Mouse (Mus musculus): ENCODE results near the gene Mecom.

The Mecom gene

GRCm38 (mm10) chr3:30101146-30101545, 446.7 kb downstream of the Mecom start:
- no peak for DNase-seq (ENCODE audit: low spot score in 2 of 2)

GRCm38 (mm10) chr3:30097713-30098112, 450.1 kb downstream of the Mecom start:
- DNase-seq (ENCODE audit: low spot score in 2 of 2), result no peak

GRCm38 (mm10) chr3:30097129-30097528, 450.7 kb downstream of the Mecom start:
- no peak for DNase-seq (ENCODE audit: low spot score in 2 of 2)

GRCm38 (mm10) chr3:30093005-30093404, 454.8 kb downstream of the Mecom start:
- DNase-seq (ENCODE audit: low spot score in 2 of 2), result no peak

- DNase-seq (ENCODE audit: low spot score in 2 of 2), result no peak
These were observed 455.3 kb downstream of the Mecom start for GRCm38 (mm10) chr3:30092481-30092880.

GRCm38 (mm10) chr3:30091860-30092259, 455.9 kb downstream of the Mecom start:
- DNase-seq (ENCODE audit: low spot score in 2 of 2), result no peak

GRCm38 (mm10) chr3:30091401-30091800, 456.4 kb downstream of the Mecom start:
- no peak for DNase-seq (ENCODE audit: low spot score in 2 of 2)

- no peak for DNase-seq (ENCODE audit: low spot score in 2 of 2)
These were observed 461.7 kb downstream of the Mecom start for GRCm38 (mm10) chr3:30086139-30086538.

- DNase-seq (ENCODE audit: low spot score in 2 of 2), result no peak
These were observed 464.0 kb downstream of the Mecom start for GRCm38 (mm10) chr3:30083842-30084241.

GRCm38 (mm10) chr3:30083268-30083667, 464.5 kb downstream of the Mecom start:
- DNase-seq (ENCODE audit: low spot score in 2 of 2), result no peak

- no peak for DNase-seq (ENCODE audit: low spot score in 2 of 2)
These were observed 467.0 kb downstream of the Mecom start for GRCm38 (mm10) chr3:30080827-30081226.

GRCm38 (mm10) chr3:30076522-30076921, 471.3 kb downstream of the Mecom start:
- no peak for DNase-seq (ENCODE audit: low spot score in 2 of 2)

GRCm38 (mm10) chr3:30071271-30071670, 476.5 kb downstream of the Mecom start:
- DNase-seq (ENCODE audit: low spot score in 2 of 2), result no peak

- DNase-seq (ENCODE audit: low spot score in 2 of 2), result no peak
These were observed 481.3 kb downstream of the Mecom start for GRCm38 (mm10) chr3:30066519-30066918.

- no peak for DNase-seq (ENCODE audit: low spot score in 2 of 2)
These were observed 487.8 kb downstream of the Mecom start for GRCm38 (mm10) chr3:30060058-30060457.

GRCm38 (mm10) chr3:30059615-30060014, 488.2 kb downstream of the Mecom start:
- no peak for DNase-seq (ENCODE audit: low spot score in 2 of 2)

GRCm38 (mm10) chr3:30051287-30051686, 496.5 kb downstream of the Mecom start:
- no peak for DNase-seq (ENCODE audit: low spot score in 2 of 2)

GRCm38 (mm10) chr3:30050795-30051194, 497.0 kb downstream of the Mecom start:
- no peak for DNase-seq (ENCODE audit: low spot score in 2 of 2)

GRCm38 (mm10) chr3:30048792-30049191, 499.0 kb downstream of the Mecom start:
- DNase-seq (ENCODE audit: low spot score in 2 of 2), result no peak

- DNase-seq (ENCODE audit: low spot score in 2 of 2), result no peak
These were observed 499.7 kb downstream of the Mecom start for GRCm38 (mm10) chr3:30048157-30048556.

GRCm38 (mm10) chr3:30043525-30043924, 504.3 kb downstream of the Mecom start:
- DNase-seq (ENCODE audit: low spot score in 2 of 2), result no peak

- DNase-seq (ENCODE audit: low spot score in 2 of 2), result no peak
These were observed 509.3 kb downstream of the Mecom start for GRCm38 (mm10) chr3:30038545-30038944.

GRCm38 (mm10) chr3:30019961-30020360, 527.8 kb downstream of the Mecom start:
- no peak for DNase-seq (ENCODE audit: low spot score in 2 of 2)

GRCm38 (mm10) chr3:30019411-30019810, 528.4 kb downstream of the Mecom start:
- no peak for DNase-seq (ENCODE audit: low spot score in 2 of 2)

- no peak for DNase-seq (ENCODE audit: low spot score in 2 of 2)
These were observed 529.6 kb downstream of the Mecom start for GRCm38 (mm10) chr3:30018202-30018601.

Data from left cerebral cortex, adult 9 months (tissue).